Mouse (Mus musculus): ENCODE measurements at regions not wholly inside any gene's neighbourhood (a gene's known extent, or its start where the extent isn't known, plus 50 kb on each side); places are given as distances from the start of the nearest gene placed in this dataset.
"Not testable (repeated sequence)": the region's sequence is repeated elsewhere in the genome, so short reads cannot be mapped to it uniquely, and the experiment has no call there.

DNA sequence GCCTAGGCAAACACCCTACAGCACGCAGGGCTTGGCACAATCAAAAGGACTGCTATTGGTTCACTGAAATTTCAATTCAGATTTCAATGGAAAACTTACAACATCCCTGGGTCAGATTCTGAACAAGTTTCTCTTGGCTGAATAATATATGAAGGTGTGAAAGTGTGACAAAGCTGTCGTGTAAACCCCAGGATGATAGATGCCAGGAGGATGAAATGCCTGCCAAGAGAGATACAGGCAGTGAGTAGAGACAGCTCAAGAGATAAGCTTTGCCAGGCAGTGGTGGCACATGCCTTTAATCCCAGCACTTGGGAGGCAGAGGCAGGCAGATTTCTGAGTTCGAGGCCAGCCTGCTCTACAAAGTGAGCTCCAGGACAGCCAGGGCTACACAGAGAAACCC is 159.7 kb upstream of the Oprm1 start:
- DNase-seq, result not testable (repeated sequence)

DNA sequence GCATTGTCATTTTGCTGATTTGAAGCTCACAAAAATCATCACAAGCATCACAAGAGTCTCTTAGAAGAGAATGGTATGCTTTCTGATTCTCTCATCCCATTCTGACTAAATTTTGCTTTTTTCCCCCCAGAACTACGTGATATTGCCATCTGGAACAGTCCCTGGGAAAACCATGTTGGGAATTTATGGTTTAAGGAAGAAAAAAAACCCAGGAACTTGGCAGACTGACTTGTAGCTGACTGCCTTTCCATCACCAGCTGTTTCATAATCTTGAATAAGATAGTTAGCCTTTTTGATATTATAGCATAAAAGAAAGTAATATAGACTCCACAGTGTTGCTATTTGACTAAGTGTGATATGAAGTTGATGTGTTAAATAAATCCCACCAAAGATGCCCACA is 110.7 kb upstream of the Oprm1 start:
- no peak for DNase-seq

DNA sequence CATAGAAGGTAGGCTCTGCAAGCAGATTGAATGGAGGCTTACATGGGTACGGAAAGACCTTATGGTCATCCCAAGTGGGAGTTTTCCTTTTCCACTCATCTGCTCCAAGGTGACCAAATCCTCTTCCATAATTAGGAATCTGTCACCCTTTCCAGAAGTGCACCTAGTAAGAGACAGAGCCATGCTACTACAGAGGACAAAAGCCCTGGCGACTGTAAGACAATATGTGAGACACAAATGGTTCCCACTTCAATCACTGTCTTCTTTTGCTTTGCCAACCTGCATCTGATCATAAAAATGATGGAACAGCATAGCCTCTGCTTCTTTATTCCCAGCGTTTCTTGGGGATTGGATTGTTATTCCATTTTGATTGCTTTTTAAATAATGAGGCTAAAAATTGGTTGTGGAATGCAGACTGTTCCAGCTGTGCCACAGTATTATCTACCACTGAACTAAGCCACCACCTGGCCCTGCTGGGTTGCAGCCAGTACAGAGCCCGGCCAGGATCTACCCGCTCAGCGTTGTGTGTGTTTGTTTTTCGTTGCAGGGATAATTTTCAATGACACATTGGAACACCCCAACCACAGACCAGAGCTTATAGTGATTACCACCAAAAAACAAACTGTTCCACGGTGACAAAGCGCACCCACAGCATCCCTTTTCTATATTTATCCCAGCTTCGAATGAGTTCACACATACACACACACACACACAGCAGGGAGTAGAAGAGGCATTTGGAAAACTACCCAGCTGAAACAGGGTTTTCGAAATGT is 72.8 kb upstream of the Oprm1 start:
- DNase-seq, result no peak

DNA sequence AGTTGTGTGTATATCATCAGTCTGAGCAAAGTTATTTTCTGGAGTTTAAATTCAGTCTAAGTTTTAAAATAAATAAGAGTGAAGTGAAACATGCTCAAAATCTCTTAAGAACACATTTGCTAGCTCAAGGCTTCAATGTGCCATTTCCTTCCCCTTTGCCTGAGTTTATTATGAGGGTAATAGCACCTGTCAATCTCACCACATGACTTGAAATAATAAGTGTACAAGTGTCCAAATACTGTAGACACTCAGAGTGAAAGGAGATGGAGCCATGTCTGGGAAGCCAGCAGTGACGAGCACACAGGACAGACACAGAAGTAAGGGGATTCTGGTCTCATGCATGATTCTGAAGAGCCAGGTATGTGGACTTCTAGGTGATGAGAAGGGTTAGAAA is 72.2 kb upstream of the Oprm1 start:
- DNase-seq, result no peak
